ENCODE assay signal across 9 mouse cellular contexts in genomic region chr8:107560820-107561536, GRCm38 (mm10). TPM values are rescaled to one million over a fixed set of nuclear protein-coding genes. Genes with fewer than 3 reads are reported as not detected.
DNase-seq lines count a peak whose midpoint lies in the region; ATAC-seq lines count a peak whose summit lies in the region.
"Had no signal": no experiment of that assay in that cellular context is flagged by ENCODE, and none has a peak within 500 bp of the region (broad histone marks: within the 10 kb centered on the region; RNA-seq: fewer than 3 reads in every experiment).

No protein-coding gene starts in this region.

- no peak overlapping the region for H3K27ac ChIP-seq in heart, embryonic 12.5 days (ENCODE audit: poor library complexity, severe bottlenecking)
- 0 out of 2 replicates have a peak overlapping the region, but pooled peaks have one; percentile 30 for H3K27ac ChIP-seq in liver, embryonic 12.5 days
- H3K27ac ChIP-seq in forebrain, embryonic 12.5 days, result no peak overlapping the region
- H3K27ac ChIP-seq: hindbrain, embryonic 12.5 days had no signal

- no peak for ATAC-seq in heart, embryonic 12.5 days (ENCODE audit: insufficient number of reproducible peaks, low FRiP score)
- peak; percentile 49; the same call in 1 of the 2 replicates for ATAC-seq in liver, embryonic 12.5 days
- ATAC-seq in forebrain, embryonic 12.5 days (ENCODE audit: low FRiP score), result no peak

- peaks cover 15% of the 10 kb centered on the region; the same call in 1 of the 2 replicates for H3K36me3 ChIP-seq in heart, embryonic 12.5 days
- peaks cover 23% of the 10 kb centered on the region for H3K36me3 ChIP-seq in liver, embryonic 12.5 days
- peaks cover 15% of the 10 kb centered on the region for H3K36me3 ChIP-seq in forebrain, embryonic 12.5 days (replicated peaks)

- H3K4me3 ChIP-seq in heart, embryonic 12.5 days, result no peak overlapping the region
- peak overlapping the region; percentile 22; the same call in 1 of the 2 replicates for H3K4me3 ChIP-seq in liver, embryonic 12.5 days
- no peak overlapping the region for H3K4me3 ChIP-seq in forebrain, embryonic 12.5 days (replicated peaks)
- H3K4me3 ChIP-seq: hindbrain, embryonic 12.5 days had no signal

- H3K9ac ChIP-seq in heart, embryonic 12.5 days, result 0 out of 2 replicates have a peak overlapping the region, but pooled peaks have one; percentile 31
- no peak overlapping the region for H3K9ac ChIP-seq in liver, embryonic 12.5 days
- H3K9ac ChIP-seq in forebrain, embryonic 12.5 days, result no peak overlapping the region
- H3K9ac ChIP-seq: hindbrain, embryonic 12.5 days had no signal

- H3K27me3 ChIP-seq in heart, embryonic 12.5 days (replicated peaks), result no peaks in the 10 kb centered on the region
- no peaks in the 10 kb centered on the region for H3K27me3 ChIP-seq in liver, embryonic 12.5 days (replicated peaks)
- H3K27me3 ChIP-seq in forebrain, embryonic 12.5 days, result no peaks in the 10 kb centered on the region
- H3K27me3 ChIP-seq: hindbrain, embryonic 12.5 days had no signal

- H3K9me3 ChIP-seq in heart, embryonic 12.5 days (replicated peaks), result no peaks in the 10 kb centered on the region
- no peaks in the 10 kb centered on the region for H3K9me3 ChIP-seq in liver, embryonic 12.5 days (replicated peaks)
- no peaks in the 10 kb centered on the region for H3K9me3 ChIP-seq in forebrain, embryonic 12.5 days
- H3K9me3 ChIP-seq: hindbrain, embryonic 12.5 days had no signal

- H3K4me2 ChIP-seq in heart, embryonic 12.5 days, result 0 out of 2 replicates have a peak overlapping the region, but pooled peaks have one; percentile 10
- peak overlapping the region; percentile 46 for H3K4me2 ChIP-seq in liver, embryonic 12.5 days
- H3K4me2 ChIP-seq in forebrain, embryonic 12.5 days, result no peak overlapping the region
- H3K4me2 ChIP-seq: hindbrain, embryonic 12.5 days had no signal

- WGBS in heart, embryonic 12.5 days, result 51% methylated on average over 16 of the region's 16 CpGs
- WGBS in liver, embryonic 12.5 days (ENCODE audit: insufficient replicate concordance), result 35% methylated on average over 16 of the region's 16 CpGs
- 66% methylated on average over 16 of the region's 16 CpGs for WGBS in forebrain, embryonic 12.5 days

- DNase-seq in heart, postnatal 4 days, result no peak
- peak; percentile 24 for DNase-seq in thymus, postnatal 0 days (ENCODE audit: low spot score)
- DNase-seq in thymus, postnatal 10 days (ENCODE audit: low spot score in 2 of 2), result no peak
- peak; percentile 37 for DNase-seq in thymus, postnatal 4 days
- no peak for DNase-seq in left cerebral cortex, adult 8-10 months (ENCODE audit: low spot score in 2 of 2)

- peaks cover 23% of the 10 kb centered on the region for H3K4me1 ChIP-seq in heart, embryonic 12.5 days (replicated peaks)
- H3K4me1 ChIP-seq in liver, embryonic 12.5 days, result peaks cover 20% of the 10 kb centered on the region
- H3K4me1 ChIP-seq in forebrain, embryonic 12.5 days, result no peaks in the 10 kb centered on the region

RNA-seq across cellular contexts. Expression of gene Psmd7, which starts 27.3 kb away (rescaled TPM):
- polyA plus RNA-seq in heart, embryonic 12.5 days (2016; fragmentation: Nextera tagmentation; extraction: Ambion mirVana), result 199 and 203 TPM in 2 replicates
- total RNA-seq in heart, postnatal 4 days (2021), result 10 to 100 TPM; 86.7 to 90.6 TPM
- 224 and 229 TPM in 2 replicates for polyA plus RNA-seq in thymus, postnatal 0 days (2015; fragmentation: Nextera tagmentation; extraction: Ambion mirVana)
- 248 and 257 TPM in 2 replicates for polyA plus RNA-seq in liver, embryonic 12.5 days (2016; fragmentation: Nextera tagmentation; extraction: Ambion mirVana)
- total RNA-seq in left cerebral cortex, adult 8-10 months (2022), result 100 to 1,000 TPM; 105 to 114 (median 109) TPM
- polyA plus RNA-seq in forebrain, embryonic 12.5 days (2016; fragmentation: Nextera tagmentation; extraction: Ambion mirVana), result 291 and 295 TPM in 2 replicates

Comparison
In these comparisons a context has a peak if more than half of its experiments do, and no peak if none do; other contexts are left out.
1. DNase-seq: peak in thymus, postnatal 0 days (single experiment) and thymus, postnatal 4 days (single experiment); none in heart, postnatal 4 days (single experiment), thymus, postnatal 10 days (0 of 2) and left cerebral cortex, adult 8-10 months (0 of 2).